Mouse (Mus musculus): ENCODE measurements around the gene Elf3.
"Not testable (repeated sequence)": the region's sequence is repeated elsewhere in the genome, so short reads cannot be mapped to it uniquely, and the experiment has no call there.

The Elf3 gene

DNA sequence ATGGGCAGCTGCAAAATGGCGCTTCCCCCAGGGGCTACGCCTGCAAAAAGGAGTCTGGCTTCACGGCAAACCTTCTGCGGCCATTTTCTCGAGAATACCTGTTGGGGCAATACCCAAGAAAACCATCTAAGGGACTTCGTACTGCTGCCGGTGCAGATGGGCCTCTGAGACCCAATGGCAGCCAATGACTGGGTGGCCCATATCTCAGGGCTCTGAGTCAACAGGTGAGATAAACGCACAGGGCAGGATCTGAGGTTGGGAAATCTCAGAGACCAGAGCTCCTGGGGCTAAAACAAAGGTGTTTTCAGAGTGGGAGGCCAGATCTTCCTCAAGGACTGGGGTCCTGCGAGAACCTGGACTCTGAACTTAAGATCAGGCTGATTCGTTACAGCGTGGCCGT, 23.6 kb downstream of the Elf3 start:
- peak in 1 of 2 experiments; percentile 1 for DNase-seq

- peak in 1 of 2 experiments; percentile 1 for DNase-seq
Observed at GRCm38 (mm10) chr1:135233961-135234360, 24.4 kb downstream of the Elf3 start.

- DNase-seq = not testable (repeated sequence)
Observed at GRCm38 (mm10) chr1:135231878-135232277, 26.5 kb downstream of the Elf3 start.

GRCm38 (mm10) chr1:135227339-135227950, 30.9 kb downstream of the Elf3 start:
- peak; percentile 39 to 54 for DNase-seq

DNA sequence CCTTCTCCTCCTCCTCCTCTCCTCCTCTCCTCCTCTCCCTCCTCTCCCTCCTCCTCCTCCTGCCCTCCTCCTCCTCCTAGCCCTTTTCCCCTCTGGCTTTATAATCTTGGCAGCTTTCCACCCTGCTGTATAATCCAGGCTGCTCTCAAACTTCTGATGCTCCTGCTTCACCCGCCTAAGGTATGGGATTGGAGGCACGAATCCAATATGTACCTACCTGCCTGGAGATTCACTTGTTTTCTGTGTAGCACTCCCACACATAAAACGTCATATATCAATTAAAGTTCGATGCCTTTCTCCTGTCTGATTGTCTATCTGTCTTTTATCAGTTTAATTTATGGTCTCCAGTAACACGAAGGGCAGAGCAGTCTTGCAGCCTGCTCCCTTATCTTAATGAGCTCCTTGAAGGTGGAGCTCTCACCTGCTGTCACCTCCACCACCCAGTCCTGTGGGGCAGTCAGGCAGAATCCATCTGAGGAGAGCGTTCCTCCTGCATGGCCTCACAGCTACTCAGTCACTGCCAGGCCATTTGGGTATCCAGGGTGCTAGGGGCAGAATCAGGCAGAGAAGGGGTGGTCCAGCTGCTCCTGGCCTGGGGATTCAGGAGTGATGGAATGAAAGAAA, 33.3 kb downstream of the Elf3 start:
- DNase-seq = no peak

DNA sequence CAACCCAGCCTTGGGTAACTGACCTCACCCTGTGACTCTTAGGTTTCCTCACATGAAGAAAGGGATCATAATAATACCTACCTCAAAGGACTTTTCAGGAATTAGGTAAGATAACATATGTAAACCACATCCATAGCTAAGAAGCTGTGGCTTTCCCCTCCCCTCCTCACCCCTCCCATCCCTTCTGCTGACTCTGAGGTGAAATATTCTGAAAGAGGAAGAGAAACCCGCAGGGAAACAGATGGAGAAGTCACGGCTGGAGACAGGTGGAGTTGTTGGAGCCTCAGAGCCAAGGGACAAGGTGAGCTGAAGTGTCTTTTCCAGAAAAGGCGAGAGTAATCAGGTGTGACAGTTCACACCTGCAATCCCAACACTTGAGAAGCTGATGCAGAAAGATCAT, 34.2 kb downstream of the Elf3 start:
- DNase-seq = peak; percentile 32 to 51

- DNase-seq = no peak
Observed at GRCm38 (mm10) chr1:135217607-135218233, 40.6 kb downstream of the Elf3 start.

- no peak for DNase-seq
Observed at GRCm38 (mm10) chr1:135213772-135214640, 44.4 kb downstream of the Elf3 start.

- DNase-seq = no peak
Observed at GRCm38 (mm10) chr1:135210421-135210820, 47.9 kb downstream of the Elf3 start.

- no peak for DNase-seq
Observed at GRCm38 (mm10) chr1:135208716-135209115, 49.7 kb downstream of the Elf3 start.

DNA sequence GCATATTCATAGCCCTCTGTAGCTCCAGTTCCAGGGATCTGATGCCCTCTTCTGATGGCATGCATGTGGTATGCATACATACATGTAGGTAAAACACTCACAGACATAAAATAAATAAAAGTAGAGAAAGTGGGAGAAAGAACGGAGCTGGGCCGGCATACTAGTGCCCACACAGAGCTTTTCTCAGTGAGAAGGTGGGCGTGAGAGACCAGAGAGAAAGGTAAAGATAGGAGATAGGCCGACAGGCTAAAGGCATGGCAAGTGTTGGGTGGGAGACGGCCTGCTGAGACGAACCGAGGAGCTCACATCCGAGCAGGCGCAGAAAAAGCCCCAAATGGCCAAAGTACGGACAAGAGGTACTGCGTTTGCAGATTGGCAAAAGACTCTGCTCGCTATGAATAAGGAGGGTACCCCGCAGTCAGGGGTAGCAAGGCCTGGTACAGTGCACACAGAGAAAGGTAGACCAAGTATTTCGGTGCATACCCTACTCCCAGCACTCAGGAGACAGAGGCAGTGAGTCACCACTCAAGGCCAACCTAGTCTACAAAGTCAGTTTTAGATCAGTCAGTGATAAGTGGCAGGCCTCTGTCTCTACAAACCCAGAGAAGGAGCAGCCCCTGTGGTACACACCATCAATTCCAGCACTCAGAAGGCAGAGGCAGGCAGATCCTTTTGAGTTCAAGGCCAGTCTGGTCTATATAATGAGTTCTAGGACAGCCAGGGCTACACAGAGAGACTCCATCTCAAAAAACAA, 51.6 kb downstream of the Elf3 start:
- DNase-seq = no peak

DNA sequence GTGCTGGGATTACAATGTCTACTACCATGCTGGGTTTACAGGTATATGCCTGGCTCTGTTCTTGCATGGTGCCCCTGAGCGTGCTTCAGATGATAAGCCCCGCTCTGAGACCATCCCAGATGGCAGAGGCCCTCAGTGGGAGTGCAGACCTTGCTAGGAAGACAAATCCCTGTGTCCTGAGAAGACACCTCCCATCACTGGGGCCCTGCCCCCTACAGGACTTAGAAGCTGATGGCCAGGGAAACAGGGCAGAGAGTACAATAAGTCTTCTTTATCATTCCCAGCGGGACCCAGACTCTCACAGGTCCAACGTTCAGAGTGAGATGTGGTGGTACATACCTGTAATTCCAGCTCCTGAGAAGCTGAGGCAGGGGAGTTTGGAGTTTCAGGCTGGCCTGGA, 53.1 kb downstream of the Elf3 start:
- no peak for DNase-seq

DNA sequence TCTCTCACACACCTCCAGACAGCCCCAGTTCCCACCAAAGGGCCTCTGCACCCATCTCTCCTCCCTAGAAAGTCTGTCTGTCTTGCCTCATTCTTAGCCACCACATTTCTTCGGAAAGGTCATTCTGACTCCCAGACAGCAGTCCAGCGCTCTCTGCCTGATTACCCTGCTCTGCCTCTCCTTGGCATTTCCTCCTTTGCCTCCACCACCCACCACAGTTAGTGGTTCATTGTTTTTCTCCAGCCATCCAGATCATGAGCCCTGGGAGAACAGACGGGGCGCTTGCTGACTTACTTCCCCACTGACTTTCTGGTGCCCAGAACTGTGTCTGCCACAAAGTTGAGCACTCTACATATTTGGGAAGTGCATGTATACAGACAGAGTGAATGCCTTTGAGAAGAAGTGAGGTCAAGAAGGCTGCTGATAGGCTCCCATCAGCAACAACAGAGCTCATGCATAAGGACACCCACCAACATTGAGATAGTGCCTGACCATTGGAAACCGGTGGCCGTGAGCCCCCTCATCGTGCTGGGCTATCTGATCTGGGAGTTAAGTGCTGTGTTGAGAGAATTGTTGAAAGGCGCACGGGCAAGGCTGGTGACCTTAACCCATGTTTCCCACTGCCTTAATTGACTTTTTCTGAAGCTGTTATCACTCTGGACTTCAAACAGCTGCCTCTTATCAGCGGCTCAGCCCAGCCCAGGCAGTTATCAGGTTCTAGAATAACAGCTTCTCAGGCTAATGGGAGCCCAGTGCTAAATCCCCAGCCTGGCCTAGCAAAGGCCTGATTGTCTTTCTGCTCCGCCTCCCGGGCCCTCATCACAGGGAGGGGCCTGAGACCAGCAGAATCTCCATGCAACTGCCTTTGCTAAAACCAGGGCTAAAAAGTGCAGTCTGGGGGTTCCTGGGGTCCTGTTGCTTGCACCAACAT, 53.9 kb downstream of the Elf3 start:
- no peak for DNase-seq

Measured in cerebellum, postnatal 25 days (tissue).